Mouse (Mus musculus): Measurements from ENCODE around the gene F2r.

- TF ChIP-seq CTCF (IDR thresholded peaks at IDR 0.05; ENCODE audit: low read depth, low read length) (no peak), GATA1 (IDR thresholded peaks at IDR 0.05; ENCODE audit: borderline replicate concordance, low read length) (no peak), TAL1 (conservative IDR thresholded peaks at IDR 0.05; ENCODE audit: low read depth, low read length) (no peak), POLR2AphosphoS5 (IDR thresholded peaks at IDR 0.05; ENCODE audit: insufficient replicate concordance, low read depth, low read length) (no peak), GATA2 (IDR thresholded peaks at IDR 0.05; ENCODE audit: borderline replicate concordance, low read depth, low read length) (no peak)
Measured at GRCm38 (mm10) chr13:95641061-95641986, 23.0 kb upstream of the F2r start.
